In genomic region chr12:102248104-102248503, GRCm38 (mm10) we compare ENCODE assay signal across 11 mouse cellular contexts.
"Had no signal": no experiment of that assay in that cellular context is flagged by ENCODE, and none has a peak within 500 bp of the region (broad histone marks: within the 10 kb centered on the region; RNA-seq: fewer than 3 reads in every experiment).

No protein-coding gene starts in this region.

- H3K27ac ChIP-seq: intestine, embryonic 15.5 days; limb, embryonic 13.5 days; liver, embryonic 14.5 days; midbrain, embryonic 13.5 days had no signal

- H3K27me3 ChIP-seq: intestine, embryonic 15.5 days; limb, embryonic 13.5 days; midbrain, embryonic 13.5 days had no signal

- H3K36me3 ChIP-seq: intestine, embryonic 15.5 days; limb, embryonic 13.5 days; midbrain, embryonic 13.5 days had no signal

- DNase-seq: kidney, adult 18-20 months; kidney, postnatal 10 days; kidney, postnatal 4 days; lung, adult 18-20 months; spleen, adult 18-20 months; thymus, adult 2 months; thymus, postnatal 25 days had no signal

- H3K4me3 ChIP-seq: intestine, embryonic 15.5 days; limb, embryonic 13.5 days; midbrain, embryonic 13.5 days had no signal

- H3K9ac ChIP-seq: intestine, embryonic 15.5 days; limb, embryonic 13.5 days; liver, embryonic 14.5 days; midbrain, embryonic 13.5 days had no signal

- H3K4me1 ChIP-seq: intestine, embryonic 15.5 days; midbrain, embryonic 13.5 days had no signal
